Mouse (Mus musculus): Measurements from ENCODE around the gene Grid2.

DNA sequence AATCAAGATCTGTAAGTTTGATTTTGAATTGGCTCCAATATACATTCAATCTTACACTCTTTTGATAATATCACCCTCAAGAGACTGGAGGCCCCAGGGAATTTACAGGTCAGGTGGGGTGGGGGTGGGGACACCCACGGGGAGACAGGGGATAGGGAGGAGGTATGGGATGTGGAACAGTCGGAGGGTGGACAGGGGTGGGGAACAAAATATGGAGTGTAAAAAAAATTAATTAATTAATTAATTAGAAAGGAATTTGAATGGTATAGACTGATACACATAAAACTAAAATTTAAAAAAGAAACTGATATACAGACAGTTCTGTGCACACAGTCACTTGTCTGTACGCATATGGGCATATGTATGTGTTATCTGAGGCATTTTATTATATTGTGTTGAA, 380.3 kb downstream of the Grid2 start:
- TF ChIP-seq CTCF (IDR thresholded peaks at IDR 0.05; ENCODE audit: low read depth, low read length) (no peak), POLR2A (IDR thresholded peaks at IDR 0.05; ENCODE audit: extremely low read depth, insufficient read depth, low read length) (no peak)
